Mouse (Mus musculus) C2C12 (cell line): ENCODE results near the gene Olfr1362. TPM values are rescaled to one million over a fixed set of nuclear protein-coding genes. Genes with fewer than 3 reads are reported as not detected.

ENCODE experiments used
- H3K27me3 ChIP-seq: one replicate; pipeline ENCODE4 v1.6.1; 2011; ENCODE audit not compliant: control insufficient read depth, insufficient read depth, insufficient read length
- H3K36me3 ChIP-seq: one replicate; pipeline ENCODE4 v1.6.1; 2011; ENCODE audit not compliant: control insufficient read depth, insufficient read depth
- H3K4me3 ChIP-seq: one replicate; pipeline ENCODE4 v1.5.1; 2011; ENCODE audit warnings: mild to moderate bottlenecking, control low read depth; ENCODE audit not compliant: poor library complexity, insufficient read depth, severe bottlenecking
- H3K79me2 ChIP-seq: one replicate; pipeline ENCODE4 v1.6.1; 2011; ENCODE audit not compliant: control insufficient read depth, insufficient read depth
- H3K79me3 ChIP-seq: one replicate; pipeline ENCODE4 v1.6.1; 2011; ENCODE audit warnings: low read depth, control low read depth
- H3ac ChIP-seq: one replicate; pipeline ENCODE3; 2011; ENCODE audit warnings: low read depth; ENCODE audit not compliant: control insufficient read depth, insufficient read length
- CEBPB ChIP-seq: IDR thresholded peaks from one replicate; pipeline ENCODE4 v1.6.1; 2011; ENCODE audit warnings: low read depth, mild to moderate bottlenecking, control low read depth, moderate library complexity
- CTCF ChIP-seq: IDR thresholded peaks from one replicate; pipeline ENCODE4 v1.5.1; 2011; ENCODE audit not compliant: control insufficient read depth, insufficient read depth, insufficient read length
- FOSL1 ChIP-seq: IDR thresholded peaks from one replicate; pipeline ENCODE4 v1.8.0; 2011; ENCODE audit warnings: mild to moderate bottlenecking, low read length; ENCODE audit not compliant: poor library complexity, insufficient read depth, severe bottlenecking
- MAX ChIP-seq: IDR thresholded peaks from one replicate; pipeline ENCODE4 v1.6.1; 2011; ENCODE audit warnings: mild to moderate bottlenecking, control low read depth
- MYOD1 ChIP-seq: IDR thresholded peaks from one replicate; pipeline ENCODE4 v1.6.1; 2011; ENCODE audit warnings: low read depth; ENCODE audit not compliant: control insufficient read depth, insufficient read length
- MYOG ChIP-seq: IDR thresholded peaks from one replicate; pipeline ENCODE4 v1.6.1; 2011; ENCODE audit not compliant: control insufficient read depth, insufficient read length; ENCODE audit errors: extremely low read depth
- USF1 ChIP-seq: IDR thresholded peaks from one replicate; pipeline ENCODE4 v1.6.1; 2011; ENCODE audit warnings: low read depth, mild to moderate bottlenecking, control low read depth, moderate library complexity
- long read RNA-seq, 2 experiments: library from polyadenylated mRNA; unstranded; transcript quantifications; one replicate each; pipeline ENCODE4 v2.0.0; 2019 to 2020
- polyA plus RNA-seq: library from polyadenylated mRNA; unstranded; fragments of >200 nt; fragmentation: generic; extraction: Trizol; gene quantifications from one replicate; pipeline ENCODE4 v1.2.1, GENCODE M21; 2012; ENCODE audit warnings: missing spikeins

Olfr1362 gene
- polyA plus RNA-seq: not detected
- long read RNA-seq, experiment 1: 0 reads
- long read RNA-seq, experiment 2: 0 reads

- Histone ChIP-seq H3ac (no peak within 1 kb of the TSS), H3K79me3 (no peaks in the 10 kb centered on the region), H3K79me2 (no peaks in the 10 kb centered on the region), H3K27me3 (no peaks in the 10 kb centered on the region), H3K36me3 (no peaks in the 10 kb centered on the region), H3K4me3 (no peak within 1 kb of the TSS)
- TF ChIP-seq MYOG: no peak
- TF ChIP-seq MAX: no peak
- no peak for TF ChIP-seq FOSL1
- TF ChIP-seq USF1: no peak
- TF ChIP-seq MYOD1: no peak
- TF ChIP-seq CTCF: no peak
- no peak for TF ChIP-seq CEBPB
These were observed at the start of gene Olfr1362 for GRCm38 (mm10) chr13:21613922-21614321. Gene Olfr1362, minus strand, starts transcription at chr13:21614022.

DNA sequence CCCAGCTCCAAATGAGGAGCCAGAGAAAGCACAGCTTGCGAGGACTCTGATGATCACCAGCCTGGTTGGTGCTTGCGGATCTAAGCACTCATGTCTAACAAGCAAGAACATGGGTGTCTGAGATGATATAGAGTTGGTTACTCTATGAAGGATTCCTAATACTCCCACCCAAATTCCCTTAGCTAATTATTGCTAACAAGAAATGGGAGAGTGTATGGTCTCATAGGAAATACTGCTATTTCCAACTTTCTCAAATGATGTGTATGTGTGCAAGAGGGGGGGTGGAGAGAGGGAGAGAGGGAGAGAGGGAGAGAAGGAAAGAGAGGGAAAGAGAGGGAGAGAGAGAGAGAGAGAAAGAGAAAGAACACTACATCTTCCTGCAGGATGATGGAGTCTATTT is 49.5 kb upstream of the Olfr1362 start, which contains the start of gene Olfr1361:
Gene Olfr1361, minus strand, starts transcription at position 101 of the 400 bp plus-strand sequence.
- Histone ChIP-seq H3K36me3 (no peaks in the 10 kb centered on the region), H3K79me3 (no peaks in the 10 kb centered on the region), H3K4me3 (no peak within 1 kb of the TSS), H3K79me2 (no peaks in the 10 kb centered on the region), H3ac (no peak within 1 kb of the TSS), H3K27me3 (no peaks in the 10 kb centered on the region)
- TF ChIP-seq USF1 (no peak), FOSL1 (no peak)

DNA sequence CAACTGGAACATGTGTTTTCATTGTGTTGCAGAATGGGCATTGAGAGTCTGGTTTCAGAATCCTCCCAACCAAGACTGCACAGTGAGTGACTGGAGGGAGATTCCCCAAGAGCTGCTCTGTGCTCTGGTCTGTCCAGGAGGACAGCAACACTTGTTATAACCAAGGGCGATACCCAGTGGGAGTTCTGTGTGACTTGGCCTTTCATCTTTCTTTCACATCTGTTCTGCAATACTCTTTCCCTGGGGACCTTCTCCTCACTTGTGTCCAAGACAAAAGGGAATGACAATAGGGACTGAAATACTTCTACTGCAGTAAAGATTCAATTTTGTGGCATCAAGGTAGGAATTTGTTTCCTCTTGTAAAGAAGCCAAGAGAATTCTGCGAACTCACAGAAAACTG is 28.6 kb upstream of the Olfr1362 start, which contains the start of gene Olfr11:
Gene Olfr11, minus strand, starts transcription at position 101 of the 400 bp plus-strand sequence.
- no peaks in the 10 kb centered on the region for H3K79me2 ChIP-seq
- TF ChIP-seq MYOG (no peak), FOSL1 (no peak), MAX (no peak), CEBPB (no peak), CTCF (no peak), USF1 (no peak), MYOD1 (no peak)
- no peaks in the 10 kb centered on the region for H3K27me3 ChIP-seq
- H3K36me3 ChIP-seq: no peaks in the 10 kb centered on the region
- H3ac ChIP-seq: no peak within 1 kb of the TSS
- no peaks in the 10 kb centered on the region for H3K79me3 ChIP-seq
- no peak within 1 kb of the TSS for H3K4me3 ChIP-seq

- Histone ChIP-seq H3K4me3 (no peak overlapping the region), H3ac (no peak overlapping the region), H3K36me3 (no peaks in the 10 kb centered on the region), H3K27me3 (no peaks in the 10 kb centered on the region), H3K79me3 (no peaks in the 10 kb centered on the region), H3K79me2 (no peaks in the 10 kb centered on the region)
- TF ChIP-seq MYOD1: no peak
- TF ChIP-seq MAX: no peak
- no peak for TF ChIP-seq USF1
- TF ChIP-seq MYOG: no peak
- no peak for TF ChIP-seq CEBPB
- TF ChIP-seq CTCF: no peak
- no peak for TF ChIP-seq FOSL1
These were observed 22.2 kb downstream of the Olfr1362 start for GRCm38 (mm10) chr13:21591618-21592017.

- TF ChIP-seq CEBPB: no peak
- no peak for TF ChIP-seq MYOD1
- TF ChIP-seq USF1: no peak
- no peak for TF ChIP-seq MAX
- no peak for TF ChIP-seq FOSL1
- no peak for TF ChIP-seq MYOG
- no peak for TF ChIP-seq CTCF
- H3K79me2 ChIP-seq: no peaks in the 10 kb centered on the region
These were observed 32.2 kb downstream of the Olfr1362 start, which contains the start of gene Olfr1364 for GRCm38 (mm10) chr13:21581659-21582058. Gene Olfr1364, minus strand, starts transcription at chr13:21581759.

More at GRCm38 (mm10) chr13:21581659-21582058, 32.2 kb downstream of the Olfr1362 start, which contains the start of gene Olfr1364:
- Histone ChIP-seq H3ac (no peak within 1 kb of the TSS), H3K36me3 (no peaks in the 10 kb centered on the region), H3K79me3 (no peaks in the 10 kb centered on the region), H3K27me3 (no peaks in the 10 kb centered on the region), H3K4me3 (no peak within 1 kb of the TSS)

Other genes with a start within 250 kb of the Olfr1362 start
- gene Zkscan3, start 211.3 kb downstream of the Olfr1362 start, polyA plus RNA-seq: 10.2 TPM
- gene Pgbd1, start 173.0 kb downstream of the Olfr1362 start, polyA plus RNA-seq: 0.20 TPM
- 3.5 TPM for gene Zscan26, start 160.3 kb downstream of the Olfr1362 start, polyA plus RNA-seq
- gene Nkapl, start 145.5 kb downstream of the Olfr1362 start, polyA plus RNA-seq: 0.02 TPM
- gene Zkscan4, start 135.1 kb downstream of the Olfr1362 start, polyA plus RNA-seq: not detected
- gene Gm10065, start 134.6 kb downstream of the Olfr1362 start, polyA plus RNA-seq: not detected
- gene AK157302, start 118.8 kb downstream of the Olfr1362 start, polyA plus RNA-seq: 0.23 TPM
- 22.1 TPM for gene Gm11273, start 112.6 kb downstream of the Olfr1362 start, polyA plus RNA-seq
- 0.97 TPM for gene Zkscan8, start 82.9 kb downstream of the Olfr1362 start, polyA plus RNA-seq
- 0.02 TPM for gene Olfr1366, start 71.2 kb downstream of the Olfr1362 start, polyA plus RNA-seq
- not detected for gene Olfr1535, start 54.1 kb downstream of the Olfr1362 start, polyA plus RNA-seq
- gene Olfr1364, start 32.3 kb downstream of the Olfr1362 start, polyA plus RNA-seq: not detected
- 0.01 TPM for gene Olfr11, start 28.5 kb upstream of the Olfr1362 start, polyA plus RNA-seq
- not detected for gene Olfr1361, start 49.4 kb upstream of the Olfr1362 start, polyA plus RNA-seq
- gene Olfr1360, start 63.4 kb upstream of the Olfr1362 start, polyA plus RNA-seq: not detected
- gene Olfr1359, start 84.1 kb upstream of the Olfr1362 start, polyA plus RNA-seq: not detected
- 9.1 TPM for gene Hist1h2bl, start 102.1 kb upstream of the Olfr1362 start, polyA plus RNA-seq
- gene Hist1h2ai, start 102.4 kb upstream of the Olfr1362 start, polyA plus RNA-seq: 15.6 TPM
- gene Hist1h3h, start 103.6 kb upstream of the Olfr1362 start, polyA plus RNA-seq: 15.6 TPM
- 3.4 TPM for gene Hist1h2bm, start 108.0 kb upstream of the Olfr1362 start, polyA plus RNA-seq
- gene Hist1h4j, start 121.0 kb upstream of the Olfr1362 start, polyA plus RNA-seq: 2.9 TPM
- 10.3 TPM for gene Hist1h4k, start 136.5 kb upstream of the Olfr1362 start, polyA plus RNA-seq
- gene Hist1h2ak, start 139.8 kb upstream of the Olfr1362 start, polyA plus RNA-seq: 5.9 TPM
- gene Hist1h2bn, start 140.1 kb upstream of the Olfr1362 start, polyA plus RNA-seq: 3.8 TPM
- 1.6 TPM for gene Hist1h1b, start 166.6 kb upstream of the Olfr1362 start, polyA plus RNA-seq
- 9.4 TPM for gene Hist1h3i, start 169.3 kb upstream of the Olfr1362 start, polyA plus RNA-seq
- 18.1 TPM for gene Hist1h2an, start 173.2 kb upstream of the Olfr1362 start, polyA plus RNA-seq
- 2.6 TPM for gene Hist1h2bp, start 173.4 kb upstream of the Olfr1362 start, polyA plus RNA-seq
- gene Hist1h2bq, start 196.2 kb upstream of the Olfr1362 start, polyA plus RNA-seq: 20.3 TPM
- gene Hist1h2ao, start 196.4 kb upstream of the Olfr1362 start, polyA plus RNA-seq: not detected
- gene Hist1h4m, start 197.7 kb upstream of the Olfr1362 start, polyA plus RNA-seq: not detected
- 17.3 TPM for gene Hist1h4n, start 218.2 kb upstream of the Olfr1362 start, polyA plus RNA-seq
- gene Hist1h2ap, start 219.5 kb upstream of the Olfr1362 start, polyA plus RNA-seq: 2,018 TPM
- gene Hist1h2br, start 219.7 kb upstream of the Olfr1362 start, polyA plus RNA-seq: 19.7 TPM